Mouse (Mus musculus) MEL (cell line): ENCODE measurements around the gene Gm37240. TPM values are rescaled to one million over a fixed set of nuclear protein-coding genes. Genes with fewer than 3 reads are reported as not detected.

ENCODE experiments used
- DNase-seq: peaks from one replicate; pipeline ENCODE4 v3.0.0; 2011; ENCODE audit warnings: low read depth, low spot score
- H3K27ac ChIP-seq: 2 replicates; pipeline ENCODE4 v1.5.1; 2012; ENCODE audit warnings: low read depth, mild to moderate bottlenecking, control low read depth, low read length, moderate library complexity; ENCODE audit not compliant: control insufficient read depth
- H3K27me3 ChIP-seq, 2 experiments: fragments of 150-350 bp in 1 of 2; sonication (generic) in 1 of 2; 2 replicates each; pipeline ENCODE4 v1.6.1; 2012; ENCODE audit warnings: low read length in 2 of 2, mild to moderate bottlenecking in 2 of 2, improper control_type of control experiment in 1 of 2, moderate library complexity in 1 of 2; ENCODE audit not compliant: insufficient read depth in 2 of 2, control insufficient read depth in 1 of 2
- H3K36me3 ChIP-seq, 2 experiments: 2 replicates each; pipeline ENCODE4 v1.6.1; 2012 to 2014; ENCODE audit warnings: low read length in 2 of 2, improper control_type of control experiment in 1 of 2, inconsistent platforms in 1 of 2, mild to moderate bottlenecking in 1 of 2; ENCODE audit not compliant: insufficient read depth in 2 of 2, control insufficient read depth in 1 of 2
- H3K4me1 ChIP-seq, 2 experiments: fragments of 150-350 bp in 1 of 2; sonication (generic) in 1 of 2; 2 replicates each; pipeline ENCODE4 v1.6.1; 2012; ENCODE audit warnings: low read length in 2 of 2, improper control_type of control experiment in 1 of 2, mild to moderate bottlenecking in 1 of 2; ENCODE audit not compliant: insufficient read depth in 2 of 2, control insufficient read depth in 1 of 2
- H3K4me3 ChIP-seq, 2 experiments: fragments of 150-350 bp in 1 of 2; sonication (generic) in 1 of 2; 2 replicates each; pipeline ENCODE4 v1.5.1; 2012; ENCODE audit warnings: low read depth in 2 of 2, low read length in 2 of 2, mild to moderate bottlenecking in 2 of 2, moderate library complexity in 2 of 2, control low read depth in 1 of 2, improper control_type of control experiment in 1 of 2; ENCODE audit not compliant: control insufficient read depth in 1 of 2, insufficient read depth in 1 of 2
- H3K79me2 ChIP-seq: 2 replicates; pipeline ENCODE4 v1.6.1; 2012; ENCODE audit warnings: mild to moderate bottlenecking, low read length, moderate library complexity; ENCODE audit not compliant: control insufficient read depth, poor library complexity, insufficient read depth
- H3K9ac ChIP-seq: 2 replicates; pipeline ENCODE4 v1.6.1; 2012; ENCODE audit warnings: low read depth, mild to moderate bottlenecking, control low read depth, low read length, moderate library complexity; ENCODE audit not compliant: control insufficient read depth, poor library complexity, severe bottlenecking
- H3K9me3 ChIP-seq: fragments of 150-350 bp; sonication (generic); replicated peaks from 2 replicates; pipeline ENCODE4 v1.6.1; 2012; ENCODE audit warnings: mild to moderate bottlenecking, low read length, improper control_type of control experiment, moderate library complexity; ENCODE audit not compliant: insufficient read depth
- BHLHE40 ChIP-seq: IDR thresholded peaks from 2 replicates; pipeline ENCODE4 v1.6.1; 2012; ENCODE audit warnings: low read depth, mild to moderate bottlenecking, inconsistent platforms, low read length, improper control_type of control experiment, borderline replicate concordance
- CHD2 ChIP-seq: IDR thresholded peaks from 2 replicates; pipeline ENCODE4 v1.6.1; 2011; ENCODE audit warnings: low read length, improper control_type of control experiment
- CTCF ChIP-seq, 3 experiments: IDR thresholded peaks in 2 of 3; conservative IDR thresholded peaks in 1 of 3; 2 replicates each; pipeline ENCODE4 v1.5.1; 2011 to 2012; ENCODE audit warnings: low read length in 3 of 3, low read depth in 2 of 3, mild to moderate bottlenecking in 2 of 3, improper control_type of control experiment in 1 of 3, inconsistent platforms in 1 of 3, mixed read lengths in 1 of 3, moderate library complexity in 1 of 3; ENCODE audit not compliant: control insufficient read depth in 1 of 3, insufficient read depth in 1 of 3, poor library complexity in 1 of 3, severe bottlenecking in 1 of 3
- E2F4 ChIP-seq: IDR thresholded peaks from 2 replicates; pipeline ENCODE4 v1.6.1; 2011; ENCODE audit warnings: low read depth, low read length, improper control_type of control experiment, borderline replicate concordance
- ELF1 ChIP-seq: IDR thresholded peaks from 2 replicates; pipeline ENCODE4 v1.6.1; 2014; ENCODE audit warnings: low read depth, mild to moderate bottlenecking, inconsistent platforms, low read length, improper control_type of control experiment, moderate library complexity
- EP300 ChIP-seq, 2 experiments: IDR thresholded peaks; 2 replicates each; pipeline ENCODE4 v1.6.1; 2011; ENCODE audit warnings: improper control_type of control experiment in 2 of 2, low read length in 2 of 2, low read depth in 1 of 2, mild to moderate bottlenecking in 1 of 2
- ETS1 ChIP-seq: IDR thresholded peaks from 2 replicates; pipeline ENCODE4 v1.6.1; 2012; ENCODE audit warnings: low read depth, mild to moderate bottlenecking, inconsistent platforms, low read length, improper control_type of control experiment, moderate library complexity
- GABPA ChIP-seq: IDR thresholded peaks from 2 replicates; pipeline ENCODE4 v1.6.1; 2012; ENCODE audit warnings: low read depth, mild to moderate bottlenecking, inconsistent platforms, low read length, improper control_type of control experiment, moderate library complexity
- GATA1 ChIP-seq: IDR thresholded peaks from 2 replicates; pipeline ENCODE4 v1.6.1; 2011; ENCODE audit warnings: low read depth, low read length, improper control_type of control experiment
- HCFC1 ChIP-seq: IDR thresholded peaks from 2 replicates; pipeline ENCODE4 v1.6.1; 2012; ENCODE audit warnings: low read depth, mild to moderate bottlenecking, inconsistent platforms, low read length, improper control_type of control experiment, moderate library complexity
- JUND ChIP-seq: IDR thresholded peaks from 2 replicates; pipeline ENCODE4 v1.6.1; 2011; ENCODE audit warnings: low read depth, mild to moderate bottlenecking, improper control_type of control experiment, low read length
- KAT2A ChIP-seq: conservative IDR thresholded peaks from 2 replicates; pipeline ENCODE4 v1.6.1; 2012; ENCODE audit warnings: low read depth, low read length, improper control_type of control experiment, inconsistent platforms
- MAFK ChIP-seq: IDR thresholded peaks from 2 replicates; pipeline ENCODE4 v1.6.1; 2011; ENCODE audit warnings: low read depth, mild to moderate bottlenecking, low read length, improper control_type of control experiment, borderline replicate concordance
- MAZ ChIP-seq: IDR thresholded peaks from 2 replicates; pipeline ENCODE4 v1.6.1; 2012; ENCODE audit warnings: low read depth, mild to moderate bottlenecking, inconsistent platforms, low read length, improper control_type of control experiment
- MEF2A ChIP-seq: IDR thresholded peaks from 2 replicates; pipeline ENCODE4 v1.6.1; 2014; ENCODE audit warnings: low read depth, mild to moderate bottlenecking, inconsistent platforms, low read length, improper control_type of control experiment; ENCODE audit not compliant: poor library complexity, insufficient replicate concordance, severe bottlenecking; ENCODE audit errors: extremely low read depth
- MXI1 ChIP-seq: IDR thresholded peaks from 2 replicates; pipeline ENCODE4 v1.6.1; 2011; ENCODE audit warnings: mild to moderate bottlenecking, low read depth, low read length, improper control_type of control experiment
- MYB ChIP-seq: IDR thresholded peaks from 2 replicates; pipeline ENCODE4 v1.6.1; 2011; ENCODE audit warnings: mild to moderate bottlenecking, low read depth, low read length, improper control_type of control experiment
- MYC ChIP-seq: IDR thresholded peaks from 2 replicates; pipeline ENCODE4 v1.6.1; 2011; ENCODE audit warnings: low read depth, mild to moderate bottlenecking, low read length, improper control_type of control experiment, moderate library complexity
- NELFE ChIP-seq: IDR thresholded peaks from 2 replicates; pipeline ENCODE4 v1.6.1; 2011; ENCODE audit warnings: low read depth, low read length, improper control_type of control experiment
- NRF1 ChIP-seq: IDR thresholded peaks from 2 replicates; pipeline ENCODE4 v1.6.1; 2014; ENCODE audit warnings: low read depth, mild to moderate bottlenecking, inconsistent platforms, low read length, improper control_type of control experiment, moderate library complexity; ENCODE audit not compliant: poor library complexity, insufficient read depth, severe bottlenecking
- POLR2A ChIP-seq, 2 experiments: IDR thresholded peaks; 2 replicates each; pipeline ENCODE4 v1.6.1; 2011 to 2012; ENCODE audit warnings: low read length in 2 of 2, mild to moderate bottlenecking in 2 of 2, control low read depth in 1 of 2, improper control_type of control experiment in 1 of 2, low read depth in 1 of 2, moderate library complexity in 1 of 2; ENCODE audit not compliant: control insufficient read depth in 1 of 2, insufficient read depth in 1 of 2, poor library complexity in 1 of 2
- POLR2AphosphoS2 ChIP-seq: IDR thresholded peaks from 2 replicates; pipeline ENCODE4 v1.6.1; 2011; ENCODE audit warnings: low read length, improper control_type of control experiment
- POLR2AphosphoS5 ChIP-seq: IDR thresholded peaks from 2 replicates; pipeline ENCODE4 v1.6.1; 2012; ENCODE audit warnings: low read depth, borderline replicate concordance, mild to moderate bottlenecking, inconsistent platforms, low read length, moderate library complexity, mixed read lengths
- RAD21 ChIP-seq: IDR thresholded peaks from 2 replicates; pipeline ENCODE4 v1.6.1; 2011; ENCODE audit warnings: mild to moderate bottlenecking, low read depth, low read length, improper control_type of control experiment
- RCOR1 ChIP-seq: IDR thresholded peaks from 2 replicates; pipeline ENCODE4 v1.6.1; 2012; ENCODE audit warnings: low read depth, mild to moderate bottlenecking, inconsistent platforms, low read length, improper control_type of control experiment
- SIN3A ChIP-seq: IDR thresholded peaks from 2 replicates; pipeline ENCODE4 v1.6.1; 2012; ENCODE audit warnings: low read length, improper control_type of control experiment, inconsistent platforms
- SMC3 ChIP-seq: IDR thresholded peaks from 2 replicates; pipeline ENCODE4 v1.6.1; 2011; ENCODE audit warnings: low read depth, low read length, improper control_type of control experiment
- TAL1 ChIP-seq: IDR thresholded peaks from 2 replicates; pipeline ENCODE4 v1.6.1; 2012; ENCODE audit warnings: mild to moderate bottlenecking, inconsistent platforms, low read length, moderate library complexity, mixed read lengths
- TBP ChIP-seq: IDR thresholded peaks from 2 replicates; pipeline ENCODE4 v1.8.0; 2011; ENCODE audit warnings: low read depth, low read length, improper control_type of control experiment
- TCF12 ChIP-seq: IDR thresholded peaks from 2 replicates; pipeline ENCODE4 v1.6.1; 2014; ENCODE audit warnings: low read depth, mild to moderate bottlenecking, inconsistent platforms, low read length, improper control_type of control experiment, moderate library complexity
- UBTF ChIP-seq: IDR thresholded peaks from 2 replicates; pipeline ENCODE4 v1.6.1; 2012; ENCODE audit warnings: low read depth, mild to moderate bottlenecking, inconsistent platforms, low read length, improper control_type of control experiment, moderate library complexity, borderline replicate concordance; ENCODE audit not compliant: insufficient read depth
- USF1 ChIP-seq: IDR thresholded peaks from 2 replicates; pipeline ENCODE4 v1.6.1; 2014; ENCODE audit warnings: low read depth, mild to moderate bottlenecking, inconsistent platforms, low read length, improper control_type of control experiment, moderate library complexity
- ZC3H11A ChIP-seq: IDR thresholded peaks from 2 replicates; pipeline ENCODE4 v1.6.1; 2012; ENCODE audit warnings: low read depth, mild to moderate bottlenecking, inconsistent platforms, low read length, improper control_type of control experiment
- ZKSCAN1 ChIP-seq: IDR thresholded peaks from 2 replicates; pipeline ENCODE4 v1.6.1; 2012; ENCODE audit warnings: low read depth, mild to moderate bottlenecking, inconsistent platforms, low read length, improper control_type of control experiment, moderate library complexity
- ZMIZ1 ChIP-seq: IDR thresholded peaks from 2 replicates; pipeline ENCODE4 v1.6.1; 2012; ENCODE audit warnings: low read depth, mild to moderate bottlenecking, inconsistent platforms, low read length, improper control_type of control experiment, moderate library complexity
- ZNF384 ChIP-seq: IDR thresholded peaks from 2 replicates; pipeline ENCODE4 v1.6.1; 2012; ENCODE audit warnings: low read depth, mild to moderate bottlenecking, inconsistent platforms, low read length, improper control_type of control experiment
- polyA plus RNA-seq, 2 experiments: library from polyadenylated mRNA; stranded (reverse) in 1 of 2; unstranded in 1 of 2; fragments of >175 nt in 1 of 2; fragments of >200 nt in 1 of 2; gene quantifications; 2 replicates each; pipeline versions ENCODE4 v1.2.1 to v1.2.4; 2012; ENCODE audit warnings: low replicate concordance in 2 of 2, low read depth in 1 of 2; ENCODE audit not compliant: insufficient read length in 2 of 2, insufficient read depth in 1 of 2, missing spikeins in 1 of 2
- total RNA-seq: library from RNA; depleted of rRNA; stranded (reverse); fragments of 300-350 nt; gene quantifications from 2 replicates; pipeline ENCODE4 v1.2.3, GENCODE M21; 2012

The Gm37240 gene
- total and polyA plus RNA-seq, 3 experiments = 0.04 TPM; not detected in 2

GRCm38 (mm10) chr3:84709100-84709499 is 1178.2 kb downstream of the Gm37240 start:
- H3K9ac ChIP-seq = no peak overlapping the region
- TF ChIP-seq POLR2AphosphoS5 (no peak), SMC3 (no peak), TBP (peak; percentile 69), CHD2 (no peak), MEF2A (no peak), ZKSCAN1 (no peak), USF1 (no peak), UBTF (no peak), TAL1 (no peak), POLR2AphosphoS2 (no peak), BHLHE40 (0 out of 2 replicates have a peak, but pooled peaks have one; percentile 41), RCOR1 (no peak; the same call in 1 of the 2 replicates), SIN3A (no peak), MYB (no peak), MXI1 (no peak; the same call in 1 of the 2 replicates), NRF1 (no peak), NELFE (no peak), TCF12 (no peak), ZC3H11A (no peak), EP300 (IDR thresholded peaks at IDR 0.05; ENCODE audit: low read depth in 1 of 2, low read length in 2 of 2) (peak in 1 of 2 experiments; percentile 9; a peak in 1 of 4 replicates), CTCF (IDR thresholded peaks at IDR 0.05 in 2 of 3, conservative IDR thresholded peaks at IDR 0.05 in 1 of 3; ENCODE audit: control insufficient read depth in 1 of 3, insufficient read depth in 1 of 3, low read depth in 2 of 3, low read length in 3 of 3, poor library complexity in 1 of 3, severe bottlenecking in 1 of 3) (no peak), POLR2A (IDR thresholded peaks at IDR 0.05; ENCODE audit: control insufficient read depth in 1 of 2, insufficient read depth in 1 of 2, low read depth in 1 of 2, low read length in 2 of 2, poor library complexity in 1 of 2) (no peak), GATA1 (peak; percentile 84), KAT2A (no peak), JUND (no peak), HCFC1 (no peak), ZNF384 (no peak), GABPA (no peak), MYC (0 out of 2 replicates have a peak, but pooled peaks have one; percentile 36), ZMIZ1 (no peak), MAZ (no peak), ELF1 (no peak), ETS1 (peak; percentile 95), MAFK (no peak), E2F4 (no peak), RAD21 (no peak)
- H3K79me2 ChIP-seq = no peaks in the 10 kb centered on the region
- H3K27ac ChIP-seq = peak overlapping the region; percentile 20; the same call in 1 of the 2 replicates
- peaks cover 0 to 4% of the 10 kb centered on the region in 2 experiments; a peak in 2 of 4 replicates for H3K36me3 ChIP-seq
- no peak overlapping the region for H3K4me3 ChIP-seq
- H3K4me1 ChIP-seq = peaks cover 0 to 10% of the 10 kb centered on the region in 2 experiments; a peak in 2 of 4 replicates
- H3K27me3 ChIP-seq = no peaks in the 10 kb centered on the region
- no peaks in the 10 kb centered on the region for H3K9me3 ChIP-seq
- peak; percentile 70 for DNase-seq
